Mouse (Mus musculus): ENCODE measurements around the gene Ugt1a6a. TPM values are rescaled to one million over a fixed set of nuclear protein-coding genes. Genes with fewer than 3 reads are reported as not detected.
"Not testable (repeated sequence)": the region's sequence is repeated elsewhere in the genome, so short reads cannot be mapped to it uniquely, and the experiment has no call there.

The Ugt1a6a gene
- polyA plus RNA-seq, 1 experiment from 2014 or later, result 15.4 TPM

DNA sequence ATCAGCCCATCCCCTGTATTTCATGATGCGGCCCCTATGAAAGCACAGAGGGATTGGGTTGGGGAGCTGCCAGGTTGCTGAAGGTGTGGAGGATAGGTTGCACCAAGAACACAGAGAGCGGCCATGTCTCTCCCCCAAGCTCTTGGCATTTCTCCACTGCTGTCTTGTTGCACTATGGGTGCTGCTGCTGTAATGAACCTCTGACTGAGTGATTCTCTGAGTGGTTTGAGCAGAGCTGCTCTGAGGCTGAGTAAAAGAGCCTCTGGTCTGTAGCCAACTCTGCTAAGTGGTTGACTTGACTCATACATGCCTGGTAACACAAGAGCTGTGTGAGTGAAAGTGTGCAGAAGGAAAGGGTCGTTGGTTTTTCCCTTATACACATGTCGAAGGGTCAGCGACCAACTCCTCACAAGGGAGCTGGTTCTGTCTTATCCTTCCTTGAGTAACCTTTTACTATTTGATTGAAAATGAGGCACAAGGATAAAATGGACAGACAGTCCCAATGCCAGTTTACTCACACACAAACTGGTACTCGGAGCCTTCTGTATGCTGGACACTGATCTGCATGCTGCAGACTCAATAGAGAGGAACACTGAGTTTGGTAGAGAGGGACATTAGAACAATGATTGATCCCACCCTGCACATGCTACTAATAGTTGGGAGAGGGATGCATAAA lies 758 bp downstream of the Ugt1a6a start:
- not testable (repeated sequence) for H3K9ac ChIP-seq; H3K4me3 ChIP-seq (replicated peaks); H3K9me3 ChIP-seq (replicated peaks); H3K27ac ChIP-seq (replicated peaks); ATAC-seq (ENCODE audit: insufficient read depth); H3K4me2 ChIP-seq; H3K36me3 ChIP-seq (replicated peaks); H3K27me3 ChIP-seq
- 63% methylated on average over 6 of the region's 6 CpGs for WGBS (ENCODE audit: insufficient replicate concordance)
- H3K4me1 ChIP-seq (replicated peaks), result peaks cover 18% of the 10 kb centered on the region; the same call in 1 of the 2 replicates

DNA sequence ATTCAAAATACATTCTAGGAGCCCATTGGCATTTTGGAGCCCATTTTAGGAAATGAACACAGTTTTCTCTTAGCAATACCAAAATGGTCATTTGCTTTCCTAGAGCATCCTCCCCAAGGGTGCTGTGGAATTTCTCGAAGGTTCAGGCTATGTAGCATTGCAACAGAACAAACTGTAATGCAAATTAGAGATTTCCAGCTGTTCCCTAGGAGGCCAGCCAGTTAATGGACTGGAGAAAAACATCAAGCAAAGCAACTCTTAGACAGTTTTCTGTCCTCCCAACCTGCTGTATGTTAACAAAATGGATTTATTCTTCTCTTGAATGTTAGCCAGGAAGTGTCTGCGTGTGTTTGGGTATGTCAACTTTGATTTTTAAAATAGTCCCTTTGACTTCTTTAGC lies 2.0 kb downstream of the Ugt1a6a start:
- H3K4me1 ChIP-seq (replicated peaks), result peaks cover 18% of the 10 kb centered on the region; the same call in 1 of the 2 replicates
- WGBS (ENCODE audit: insufficient replicate concordance), result 51% methylated on average over 2 of the region's 2 CpGs
- H3K27me3 ChIP-seq, result no peaks in the 10 kb centered on the region
- no peak for ATAC-seq (ENCODE audit: insufficient read depth)
- H3K9me3 ChIP-seq (replicated peaks), result no peaks in the 10 kb centered on the region
- no peak overlapping the region for H3K4me3 ChIP-seq (replicated peaks)
- no peak overlapping the region for H3K4me2 ChIP-seq
- no peak overlapping the region for H3K27ac ChIP-seq (replicated peaks)
- no peaks in the 10 kb centered on the region for H3K36me3 ChIP-seq (replicated peaks)
- no peak overlapping the region for H3K9ac ChIP-seq

DNA sequence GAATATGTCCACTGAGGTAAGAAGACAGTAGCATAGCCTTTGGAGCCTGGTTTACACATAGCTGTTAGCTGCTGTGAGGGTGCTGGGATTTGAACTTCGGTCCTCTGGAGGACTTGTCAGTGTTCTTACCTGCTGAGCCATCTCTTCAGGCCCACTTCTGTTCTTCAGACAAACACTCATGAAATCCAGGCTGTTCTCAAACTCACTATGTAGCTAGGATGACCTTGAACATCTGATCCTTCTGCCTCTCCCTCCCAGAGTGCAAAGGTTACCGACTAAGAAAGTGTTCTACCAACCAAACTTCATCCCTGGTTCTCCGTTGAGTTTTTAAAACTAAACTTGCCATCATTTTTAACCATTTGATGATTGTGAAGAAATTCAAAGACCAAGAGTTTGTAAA lies 2.7 kb downstream of the Ugt1a6a start:
- Histone ChIP-seq H3K9me3 (replicated peaks) (no peaks in the 10 kb centered on the region), H3K27me3 (no peaks in the 10 kb centered on the region), H3K4me1 (replicated peaks) (peaks cover 18% of the 10 kb centered on the region; the same call in 1 of the 2 replicates), H3K9ac (no peak overlapping the region), H3K4me2 (no peak overlapping the region), H3K36me3 (replicated peaks) (no peaks in the 10 kb centered on the region), H3K4me3 (replicated peaks) (no peak overlapping the region), H3K27ac (replicated peaks) (no peak overlapping the region)
- WGBS (ENCODE audit: insufficient replicate concordance), result 63% methylated on average over 3 of the region's 3 CpGs
- no peak for ATAC-seq (ENCODE audit: insufficient read depth)

DNA sequence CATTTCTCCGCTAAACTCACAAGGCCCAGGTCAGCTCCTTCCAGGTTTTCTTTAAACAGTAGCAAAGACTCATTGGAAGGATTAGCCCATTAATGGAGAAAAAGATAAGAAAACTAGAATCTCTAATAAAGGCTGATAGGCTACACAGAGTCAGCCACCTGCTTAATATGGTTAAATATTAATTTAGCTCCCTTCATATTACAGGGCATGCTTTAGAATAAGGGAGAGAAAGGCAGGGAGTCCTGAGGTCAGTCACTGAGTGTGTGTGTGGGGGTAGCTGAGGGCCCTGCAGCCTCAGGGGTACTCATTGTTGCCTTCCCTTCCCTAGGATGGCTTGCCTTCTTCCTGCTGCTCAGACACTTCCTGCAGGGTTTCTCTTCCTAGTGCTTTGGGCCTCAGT lies 3.5 kb downstream of the Ugt1a6a start:
- 64% methylated on average over 1 of the region's 1 CpGs for WGBS (ENCODE audit: insufficient replicate concordance)
- no peak overlapping the region for H3K4me3 ChIP-seq (replicated peaks)
- no peaks in the 10 kb centered on the region for H3K27me3 ChIP-seq
- H3K9me3 ChIP-seq (replicated peaks), result no peaks in the 10 kb centered on the region
- no peak overlapping the region for H3K9ac ChIP-seq
- H3K4me2 ChIP-seq, result no peak overlapping the region
- H3K36me3 ChIP-seq (replicated peaks), result no peaks in the 10 kb centered on the region
- H3K27ac ChIP-seq (replicated peaks), result no peak overlapping the region
- no peak for ATAC-seq (ENCODE audit: insufficient read depth)
- peaks cover 18% of the 10 kb centered on the region; the same call in 1 of the 2 replicates for H3K4me1 ChIP-seq (replicated peaks)

DNA sequence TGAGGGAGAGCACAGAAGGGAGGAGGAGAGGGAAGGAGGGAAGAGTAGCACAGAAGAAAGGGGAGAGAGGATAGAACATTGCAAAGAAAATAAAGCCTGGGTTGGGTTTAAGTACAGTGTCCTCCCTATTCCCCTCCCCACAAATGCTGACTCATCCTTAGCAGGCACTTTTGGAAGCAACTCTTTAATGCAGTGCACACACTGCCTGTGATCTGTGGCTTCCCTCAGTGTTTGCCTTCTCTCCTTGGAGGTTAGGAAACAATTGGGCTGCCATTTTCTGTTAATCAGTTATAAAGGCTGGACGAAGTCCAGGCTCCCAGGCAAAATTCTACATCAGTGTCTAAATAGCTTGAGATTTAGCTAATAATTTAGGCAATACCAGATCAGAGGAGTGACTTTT lies 5.9 kb downstream of the Ugt1a6a start:
- not testable (repeated sequence) for H3K9me3 ChIP-seq (replicated peaks); H3K27ac ChIP-seq (replicated peaks); H3K9ac ChIP-seq; H3K36me3 ChIP-seq (replicated peaks); H3K4me2 ChIP-seq; H3K27me3 ChIP-seq; H3K4me3 ChIP-seq (replicated peaks)
- ATAC-seq (ENCODE audit: insufficient read depth), result peak; percentile 94
- 24% methylated on average over 1 of the region's 1 CpGs for WGBS (ENCODE audit: insufficient replicate concordance)
- H3K4me1 ChIP-seq (replicated peaks), result 0 out of 2 replicates have a peak, but pooled peaks cover 12% of the 10 kb centered on the region

DNA sequence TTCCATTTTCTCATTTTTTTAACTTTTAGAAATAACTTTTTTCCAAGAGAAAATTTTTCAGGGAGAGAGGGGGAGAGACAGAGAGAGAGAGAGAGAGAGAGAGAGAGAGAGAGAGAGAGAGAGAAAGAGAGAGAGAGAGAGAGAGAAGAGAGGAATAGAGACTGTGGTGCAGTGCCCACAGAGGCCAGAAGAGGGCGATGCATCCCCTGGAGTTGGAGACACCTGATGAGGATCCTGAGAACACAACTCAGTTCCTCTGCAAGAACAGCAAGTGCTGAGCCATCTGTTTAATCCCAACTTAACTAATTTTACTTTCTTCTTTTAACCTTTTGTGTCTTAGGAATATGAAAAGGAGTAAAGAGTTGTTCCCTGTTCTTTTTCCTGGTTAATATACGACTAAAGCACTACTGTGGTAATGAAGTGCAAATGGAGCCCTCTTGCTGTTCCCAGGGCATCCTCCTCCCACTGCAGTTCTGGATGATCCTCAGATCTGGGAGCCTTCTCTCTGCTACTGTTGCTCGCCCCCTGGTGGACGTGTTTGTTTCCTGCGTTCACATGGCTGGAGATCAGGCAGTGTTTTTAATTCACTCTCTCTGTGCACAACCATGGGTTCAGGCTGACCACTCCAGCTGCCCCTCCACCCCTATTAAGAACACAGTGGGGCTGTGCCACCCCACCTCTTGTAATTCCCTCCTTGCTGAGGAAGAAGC lies 9.5 kb downstream of the Ugt1a6a start:
- H3K9me3 ChIP-seq (replicated peaks); H3K4me2 ChIP-seq; H3K36me3 ChIP-seq (replicated peaks); H3K4me3 ChIP-seq (replicated peaks); H3K27me3 ChIP-seq; H3K4me1 ChIP-seq (replicated peaks); H3K27ac ChIP-seq (replicated peaks); H3K9ac ChIP-seq; ATAC-seq (ENCODE audit: insufficient read depth): not testable (repeated sequence)
- WGBS (ENCODE audit: insufficient replicate concordance), result 4% methylated on average over 5 of the region's 5 CpGs

DNA sequence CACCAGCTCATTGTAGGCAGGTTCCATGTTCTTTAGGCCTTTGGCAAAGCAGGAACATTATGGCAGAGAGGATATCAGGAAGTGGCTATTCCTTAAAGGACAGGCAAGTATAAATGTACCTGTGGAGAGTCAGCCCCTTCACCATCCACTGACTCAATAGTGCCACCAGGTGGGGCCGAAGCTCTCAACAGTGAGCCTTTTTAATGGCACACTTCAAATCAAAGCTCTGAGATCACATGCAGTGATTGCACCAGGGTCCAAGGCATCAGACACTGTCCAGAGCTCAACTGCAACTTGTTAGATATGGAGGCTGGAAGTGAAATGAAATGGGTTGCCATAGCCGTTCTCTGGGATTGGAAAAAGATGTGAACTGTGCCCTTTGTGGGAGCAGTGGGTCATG lies 10.7 kb downstream of the Ugt1a6a start:
- not testable (repeated sequence) for H3K9ac ChIP-seq; H3K27ac ChIP-seq (replicated peaks); H3K4me3 ChIP-seq (replicated peaks); H3K27me3 ChIP-seq; H3K4me1 ChIP-seq (replicated peaks); H3K9me3 ChIP-seq (replicated peaks); ATAC-seq (ENCODE audit: insufficient read depth); H3K4me2 ChIP-seq; H3K36me3 ChIP-seq (replicated peaks)
- 53% methylated on average over 2 of the region's 2 CpGs for WGBS (ENCODE audit: insufficient replicate concordance)

DNA sequence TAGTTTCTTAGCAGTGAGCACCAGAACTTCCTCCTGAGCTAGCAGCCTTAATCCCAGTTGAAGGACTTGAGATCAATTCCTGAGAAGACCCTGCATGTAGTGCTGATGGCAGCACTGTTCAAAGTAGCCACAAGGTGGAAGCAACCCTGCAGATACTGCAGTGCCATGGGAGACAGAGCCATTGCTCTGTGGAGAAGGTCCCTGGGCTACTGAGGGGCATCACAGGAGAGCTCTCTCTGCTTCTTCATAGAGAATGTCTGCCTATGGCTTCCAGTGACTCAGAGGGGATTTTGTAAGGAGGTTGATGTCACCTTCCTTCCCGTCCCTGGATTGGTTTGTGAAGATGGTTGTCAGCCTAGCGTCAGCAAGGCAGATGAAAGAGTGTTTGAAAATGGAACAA lies 15.5 kb downstream of the Ugt1a6a start:
- H3K9ac ChIP-seq; H3K36me3 ChIP-seq (replicated peaks); H3K4me3 ChIP-seq (replicated peaks); H3K27me3 ChIP-seq; ATAC-seq (ENCODE audit: insufficient read depth); H3K4me2 ChIP-seq; H3K27ac ChIP-seq (replicated peaks); H3K9me3 ChIP-seq (replicated peaks); H3K4me1 ChIP-seq (replicated peaks): not testable (repeated sequence)
- 74% methylated on average over 2 of the region's 2 CpGs for WGBS (ENCODE audit: insufficient replicate concordance)

GRCm38 (mm10) chr1:88158430-88158829 lies 23.8 kb downstream of the Ugt1a6a start:
- no peak overlapping the region for H3K9ac ChIP-seq

GRCm38 (mm10) chr1:88165711-88166110 lies 31.1 kb downstream of the Ugt1a6a start, which contains the start of gene Ugt1a5:
TSS of gene Ugt1a5 (plus strand) at chr1:88166012.
- ATAC-seq (ENCODE audit: insufficient read depth), result no peak
- H3K9me3 ChIP-seq (replicated peaks), result no peaks in the 10 kb centered on the region
- no peak within 1 kb of the TSS for H3K9ac ChIP-seq
- no peak within 1 kb of the TSS for H3K4me2 ChIP-seq
- H3K36me3 ChIP-seq (replicated peaks), result no peaks in the 10 kb centered on the region
- no peaks in the 10 kb centered on the region for H3K4me1 ChIP-seq (replicated peaks)
- no peak within 1 kb of the TSS for H3K27ac ChIP-seq (replicated peaks)
- 70% methylated on average over 5 of the region's 5 CpGs for WGBS (ENCODE audit: insufficient replicate concordance)
- H3K4me3 ChIP-seq (replicated peaks), result no peak within 1 kb of the TSS
- H3K27me3 ChIP-seq, result no peaks in the 10 kb centered on the region

More at GRCm38 (mm10) chr1:88158430-88158829, 23.8 kb downstream of the Ugt1a6a start:
- H3K4me2 ChIP-seq, result no peak overlapping the region
- H3K4me1 ChIP-seq (replicated peaks), result no peaks in the 10 kb centered on the region
- no peaks in the 10 kb centered on the region for H3K27me3 ChIP-seq
- no peak for ATAC-seq (ENCODE audit: insufficient read depth)
- 47% methylated on average over 2 of the region's 2 CpGs for WGBS (ENCODE audit: insufficient replicate concordance)
- H3K36me3 ChIP-seq (replicated peaks), result no peaks in the 10 kb centered on the region
- no peaks in the 10 kb centered on the region for H3K9me3 ChIP-seq (replicated peaks)
- no peak overlapping the region for H3K4me3 ChIP-seq (replicated peaks)
- no peak overlapping the region for H3K27ac ChIP-seq (replicated peaks)

- not testable (repeated sequence) for H3K27ac ChIP-seq (replicated peaks); ATAC-seq (ENCODE audit: insufficient read depth); H3K9ac ChIP-seq; H3K36me3 ChIP-seq (replicated peaks); H3K9me3 ChIP-seq (replicated peaks); H3K4me1 ChIP-seq (replicated peaks); H3K4me2 ChIP-seq; H3K4me3 ChIP-seq (replicated peaks); H3K27me3 ChIP-seq
- 72% methylated on average over 6 of the region's 7 CpGs for WGBS (ENCODE audit: insufficient replicate concordance)
Measured at GRCm38 (mm10) chr1:88172190-88172589, 37.6 kb downstream of the Ugt1a6a start.
